Mouse (Mus musculus) stomach, postnatal 0 days (tissue): ENCODE data around the gene 4930407I10Rik.

ENCODE experiments used
- CTCF ChIP-seq: IDR thresholded peaks from 2 replicates; pipeline ENCODE4 v1.5.1; 2016; ENCODE audit warnings: antibody characterized with exemption, low read depth, mild to moderate bottlenecking, moderate library complexity
- EP300 ChIP-seq: optimal IDR thresholded peaks from 2 replicates; pipeline ENCODE3; 2016; ENCODE audit warnings: antibody characterized with exemption

DNA sequence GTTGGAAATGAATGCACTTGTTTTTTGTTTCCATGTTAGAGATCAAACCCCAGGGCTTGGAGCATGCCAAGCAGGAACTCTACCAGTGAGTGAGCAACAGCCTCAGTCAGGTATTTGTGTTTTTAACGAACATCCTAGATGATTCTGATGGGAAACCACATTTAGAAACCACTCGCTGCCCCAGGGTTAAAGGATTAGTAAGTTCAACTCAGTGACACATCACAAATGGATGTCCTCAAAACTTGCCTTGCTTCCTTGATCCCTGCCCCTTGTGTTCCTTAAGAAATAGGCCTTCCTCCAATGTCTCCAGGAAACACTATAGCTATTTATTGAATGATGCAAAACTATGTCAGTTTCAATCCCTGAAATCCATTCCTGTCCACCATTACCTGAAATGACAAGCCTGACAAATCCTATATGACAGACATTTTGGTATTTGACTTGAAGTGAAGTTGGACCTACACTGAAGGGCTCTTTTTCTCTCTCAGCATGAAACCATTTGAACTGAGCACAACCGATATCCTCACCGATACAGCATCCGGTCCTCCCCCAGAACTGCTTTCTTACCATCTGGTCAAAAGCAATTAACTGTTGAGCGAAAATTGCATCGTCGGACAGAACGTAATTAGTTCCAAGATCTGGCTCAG, 44.1 kb upstream of the 4930407I10Rik start:
- no peak for TF ChIP-seq CTCF
- TF ChIP-seq EP300 = no peak
